Mouse (Mus musculus): Measurements from ENCODE around the gene Sergef.

GRCm38 (mm10) chr7:46517158-46517557 lies 122.4 kb downstream of the Sergef start:
- TF ChIP-seq POLR2A (IDR thresholded peaks at IDR 0.05; ENCODE audit: low read depth, low read length) (no peak), CTCF (IDR thresholded peaks at IDR 0.05; ENCODE audit: borderline replicate concordance, insufficient read depth, low read length) (no peak)
